Mouse (Mus musculus): ENCODE data around the gene Gm28053. TPM values are rescaled to one million over a fixed set of nuclear protein-coding genes. Genes with fewer than 3 reads are reported as not detected.

Gm28053 gene
- polyA plus RNA-seq, 1 experiment from 2014 or later: 1.3 TPM

DNA sequence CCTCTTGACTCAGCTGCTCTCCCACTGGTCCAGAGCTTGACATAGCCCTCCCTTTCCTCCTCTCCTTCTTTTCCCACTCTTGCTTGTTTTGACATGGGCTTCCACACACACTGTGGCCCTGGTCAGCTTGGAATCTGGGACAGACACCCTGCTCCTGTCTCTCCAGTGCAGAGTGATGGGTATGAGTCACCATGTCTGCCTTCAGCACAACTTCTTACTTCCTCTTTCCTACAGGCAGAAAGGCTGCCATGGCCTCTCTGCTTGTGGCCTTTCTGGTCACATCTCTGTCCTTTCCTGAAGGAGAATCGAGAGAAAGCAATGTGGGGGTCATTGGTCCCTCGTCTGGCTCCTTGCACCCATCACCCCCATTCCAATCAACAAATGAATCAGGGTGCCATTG is 31.3 kb upstream of the Gm28053 start:
- no peaks in the 10 kb centered on the region for H3K27me3 ChIP-seq (ENCODE audit: control insufficient read depth, insufficient read depth, low read length)
- H3K4me2 ChIP-seq: no peak overlapping the region
- H3K4me1 ChIP-seq (ENCODE audit: control insufficient read depth, insufficient read depth, low read length): no peaks in the 10 kb centered on the region
- no peak overlapping the region for H3K27ac ChIP-seq (ENCODE audit: low read depth, low read length)
- ATAC-seq (ENCODE audit: low FRiP score): no peak
- no peak for DNase-seq (ENCODE audit: low spot score, missing footprints)
- no peak overlapping the region for H3K9ac ChIP-seq (ENCODE audit: low read length)
- H3K36me3 ChIP-seq (ENCODE audit: control insufficient read depth, insufficient read depth, low read length): no peaks in the 10 kb centered on the region
- 72% methylated on average over 2 of the region's 2 CpGs for WGBS
- H3K4me3 ChIP-seq (ENCODE audit: low read depth, low read length): no peak overlapping the region
- H3K9me3 ChIP-seq (ENCODE audit: control insufficient read depth, low read length): no peaks in the 10 kb centered on the region

DNA sequence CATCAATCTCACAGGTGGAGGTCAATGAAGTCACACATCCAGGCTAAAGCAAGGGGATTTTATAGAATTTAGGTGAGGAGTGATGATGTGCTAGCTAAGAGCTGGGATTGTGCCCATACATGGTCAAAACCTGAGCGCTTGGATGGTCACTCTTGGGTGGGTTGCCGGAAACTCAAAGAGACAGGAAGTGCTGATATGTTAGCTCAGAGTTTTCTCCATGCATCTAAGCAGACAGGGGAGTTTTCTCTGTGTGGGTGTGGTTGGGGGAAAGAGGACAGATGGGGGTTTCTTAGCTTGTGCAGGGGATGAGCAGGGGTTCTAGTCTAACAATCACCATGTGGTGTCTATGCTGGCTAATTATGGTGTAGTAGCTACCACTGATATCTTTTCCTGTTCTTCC is 29.1 kb upstream of the Gm28053 start:
- 92% methylated on average over 2 of the region's 2 CpGs for WGBS
- H3K27ac ChIP-seq (ENCODE audit: low read depth, low read length): no peak overlapping the region
- no peak for DNase-seq (ENCODE audit: low spot score, missing footprints)
- no peak overlapping the region for H3K4me2 ChIP-seq
- no peaks in the 10 kb centered on the region for H3K27me3 ChIP-seq (ENCODE audit: control insufficient read depth, insufficient read depth, low read length)
- no peak overlapping the region for H3K9ac ChIP-seq (ENCODE audit: low read length)
- ATAC-seq (ENCODE audit: low FRiP score): no peak
- no peak overlapping the region for H3K4me3 ChIP-seq (ENCODE audit: low read depth, low read length)
- H3K4me1 ChIP-seq (ENCODE audit: control insufficient read depth, insufficient read depth, low read length): no peaks in the 10 kb centered on the region
- no peaks in the 10 kb centered on the region for H3K36me3 ChIP-seq (ENCODE audit: control insufficient read depth, insufficient read depth, low read length)
- H3K9me3 ChIP-seq (ENCODE audit: control insufficient read depth, low read length): no peaks in the 10 kb centered on the region

- Histone ChIP-seq H3K4me1 (ENCODE audit: control insufficient read depth, insufficient read depth, low read length) (no peaks in the 10 kb centered on the region), H3K4me2 (no peak overlapping the region), H3K9ac (ENCODE audit: low read length) (no peak overlapping the region), H3K36me3 (ENCODE audit: control insufficient read depth, insufficient read depth, low read length) (no peaks in the 10 kb centered on the region), H3K27ac (ENCODE audit: low read depth, low read length) (no peak overlapping the region), H3K9me3 (ENCODE audit: control insufficient read depth, low read length) (no peaks in the 10 kb centered on the region), H3K4me3 (ENCODE audit: low read depth, low read length) (no peak overlapping the region), H3K27me3 (ENCODE audit: control insufficient read depth, insufficient read depth, low read length) (no peaks in the 10 kb centered on the region)
- 90% methylated on average over 6 of the region's 6 CpGs for WGBS
- DNase-seq (ENCODE audit: low spot score, missing footprints) (no peak), ATAC-seq (ENCODE audit: low FRiP score) (no peak)
Observed at GRCm38 (mm10) chr6:48692962-48693361, 25.4 kb upstream of the Gm28053 start.

DNA sequence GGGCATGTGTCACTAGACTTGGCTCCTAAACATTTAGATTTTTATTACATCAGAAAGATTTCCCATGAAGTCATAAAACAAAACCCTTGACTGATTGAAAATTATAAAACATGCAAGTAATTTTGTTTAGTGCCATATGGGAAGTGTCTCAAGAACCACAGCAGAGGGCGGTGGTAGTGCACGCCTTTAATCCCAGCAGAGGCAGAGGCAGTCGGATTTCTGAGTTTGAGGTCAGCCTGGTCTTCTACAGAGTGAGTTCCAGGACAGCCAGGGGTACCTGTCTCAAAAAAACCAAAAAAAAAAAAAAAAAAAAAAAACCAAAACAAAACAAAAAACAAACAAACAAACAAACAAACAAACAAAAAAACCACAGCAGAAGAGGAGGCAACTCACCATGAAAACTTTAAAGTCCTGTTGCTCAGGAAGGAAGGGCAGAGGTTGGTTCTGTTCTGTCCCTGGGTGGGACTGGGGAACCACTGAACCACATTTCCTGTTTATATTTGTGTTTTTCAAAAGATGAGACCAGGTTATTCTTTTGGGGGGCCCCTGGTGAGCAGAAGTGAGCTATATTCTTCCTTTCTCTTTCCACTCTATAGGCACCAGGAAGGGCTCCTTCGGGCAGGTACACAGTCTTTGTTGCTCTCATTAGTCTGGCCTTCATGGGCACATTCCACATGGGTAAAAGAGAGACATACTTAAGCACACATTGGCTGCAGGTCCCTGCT is 21.4 kb upstream of the Gm28053 start:
- Histone ChIP-seq H3K4me1 (ENCODE audit: control insufficient read depth, insufficient read depth, low read length) (no peaks in the 10 kb centered on the region), H3K4me3 (ENCODE audit: low read depth, low read length) (no peak overlapping the region), H3K9ac (ENCODE audit: low read length) (no peak overlapping the region), H3K27ac (ENCODE audit: low read depth, low read length) (no peak overlapping the region), H3K9me3 (ENCODE audit: control insufficient read depth, low read length) (no peaks in the 10 kb centered on the region), H3K27me3 (ENCODE audit: control insufficient read depth, insufficient read depth, low read length) (no peaks in the 10 kb centered on the region), H3K36me3 (ENCODE audit: control insufficient read depth, insufficient read depth, low read length) (no peaks in the 10 kb centered on the region), H3K4me2 (no peak overlapping the region)
- WGBS: 81% methylated on average over 4 of the region's 4 CpGs
- ATAC-seq (ENCODE audit: low FRiP score) (no peak), DNase-seq (ENCODE audit: low spot score, missing footprints) (no peak)

- no peak for ATAC-seq (ENCODE audit: low FRiP score)
- DNase-seq (ENCODE audit: low spot score, missing footprints): no peak
- WGBS: 73% methylated on average over 1 of the region's 1 CpGs
- Histone ChIP-seq H3K4me1 (ENCODE audit: control insufficient read depth, insufficient read depth, low read length) (no peaks in the 10 kb centered on the region), H3K9ac (ENCODE audit: low read length) (no peak overlapping the region), H3K9me3 (ENCODE audit: control insufficient read depth, low read length) (no peaks in the 10 kb centered on the region), H3K27me3 (ENCODE audit: control insufficient read depth, insufficient read depth, low read length) (no peaks in the 10 kb centered on the region), H3K36me3 (ENCODE audit: control insufficient read depth, insufficient read depth, low read length) (no peaks in the 10 kb centered on the region), H3K27ac (ENCODE audit: low read depth, low read length) (no peak overlapping the region), H3K4me3 (ENCODE audit: low read depth, low read length) (no peak overlapping the region), H3K4me2 (no peak overlapping the region)
Observed at GRCm38 (mm10) chr6:48697555-48697930, 20.9 kb upstream of the Gm28053 start.

GRCm38 (mm10) chr6:48698066-48698856 is 20.1 kb upstream of the Gm28053 start:
- WGBS: 78% methylated on average over 7 of the region's 7 CpGs
- H3K27ac ChIP-seq (ENCODE audit: low read depth, low read length): no peak overlapping the region
- H3K36me3 ChIP-seq (ENCODE audit: control insufficient read depth, insufficient read depth, low read length): no peaks in the 10 kb centered on the region
- no peaks in the 10 kb centered on the region for H3K27me3 ChIP-seq (ENCODE audit: control insufficient read depth, insufficient read depth, low read length)
- DNase-seq (ENCODE audit: low spot score, missing footprints) (no peak), ATAC-seq (ENCODE audit: low FRiP score) (no peak)
- H3K9me3 ChIP-seq (ENCODE audit: control insufficient read depth, low read length): no peaks in the 10 kb centered on the region
- no peak overlapping the region for H3K9ac ChIP-seq (ENCODE audit: low read length)
- H3K4me1 ChIP-seq (ENCODE audit: control insufficient read depth, insufficient read depth, low read length): no peaks in the 10 kb centered on the region
- no peak overlapping the region for H3K4me2 ChIP-seq
- H3K4me3 ChIP-seq (ENCODE audit: low read depth, low read length): no peak overlapping the region

GRCm38 (mm10) chr6:48698888-48699287 is 19.5 kb upstream of the Gm28053 start:
- Histone ChIP-seq H3K9me3 (ENCODE audit: control insufficient read depth, low read length) (no peaks in the 10 kb centered on the region), H3K4me1 (ENCODE audit: control insufficient read depth, insufficient read depth, low read length) (no peaks in the 10 kb centered on the region), H3K4me2 (no peak overlapping the region), H3K27me3 (ENCODE audit: control insufficient read depth, insufficient read depth, low read length) (no peaks in the 10 kb centered on the region), H3K9ac (ENCODE audit: low read length) (no peak overlapping the region), H3K36me3 (ENCODE audit: control insufficient read depth, insufficient read depth, low read length) (no peaks in the 10 kb centered on the region), H3K4me3 (ENCODE audit: low read depth, low read length) (no peak overlapping the region), H3K27ac (ENCODE audit: low read depth, low read length) (no peak overlapping the region)
- DNase-seq (ENCODE audit: low spot score, missing footprints): no peak
- no peak for ATAC-seq (ENCODE audit: low FRiP score)
- 89% methylated on average over 3 of the region's 3 CpGs for WGBS

- Histone ChIP-seq H3K9ac (ENCODE audit: low read length) (no peak overlapping the region), H3K36me3 (ENCODE audit: control insufficient read depth, insufficient read depth, low read length) (no peaks in the 10 kb centered on the region), H3K4me1 (ENCODE audit: control insufficient read depth, insufficient read depth, low read length) (no peaks in the 10 kb centered on the region), H3K9me3 (ENCODE audit: control insufficient read depth, low read length) (no peaks in the 10 kb centered on the region), H3K27ac (ENCODE audit: low read depth, low read length) (no peak overlapping the region), H3K27me3 (ENCODE audit: control insufficient read depth, insufficient read depth, low read length) (no peaks in the 10 kb centered on the region), H3K4me2 (no peak overlapping the region), H3K4me3 (ENCODE audit: low read depth, low read length) (no peak overlapping the region)
- WGBS: 61% methylated on average over 5 of the region's 5 CpGs
- no peak for ATAC-seq (ENCODE audit: low FRiP score)
- no peak for DNase-seq (ENCODE audit: low spot score, missing footprints)
Observed at GRCm38 (mm10) chr6:48700251-48701075, 17.9 kb upstream of the Gm28053 start.

DNA sequence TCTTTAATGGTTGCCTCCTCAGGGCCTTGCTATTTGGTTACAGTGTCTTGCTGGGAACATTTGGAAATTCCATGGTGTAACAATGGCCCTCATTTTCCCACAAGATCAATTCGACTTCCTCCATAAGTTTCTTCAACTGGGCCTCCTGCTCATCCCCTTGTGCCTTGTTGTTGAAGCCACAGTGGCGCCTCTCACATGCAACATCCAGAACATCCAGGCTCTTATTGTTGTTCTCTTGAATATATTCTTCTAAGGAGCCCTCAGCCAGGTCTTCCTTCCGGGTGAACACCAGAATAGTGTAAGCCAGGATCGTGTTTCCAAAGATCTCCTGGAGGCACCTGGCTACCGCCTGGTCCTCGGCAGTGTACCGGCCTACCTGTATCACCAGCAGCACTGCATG is 16.3 kb upstream of the Gm28053 start:
- 88% methylated on average over 7 of the region's 7 CpGs for WGBS
- no peaks in the 10 kb centered on the region for H3K4me1 ChIP-seq (ENCODE audit: control insufficient read depth, insufficient read depth, low read length)
- H3K27ac ChIP-seq (ENCODE audit: low read depth, low read length): no peak overlapping the region
- ATAC-seq (ENCODE audit: low FRiP score): no peak
- no peak overlapping the region for H3K4me3 ChIP-seq (ENCODE audit: low read depth, low read length)
- no peaks in the 10 kb centered on the region for H3K9me3 ChIP-seq (ENCODE audit: control insufficient read depth, low read length)
- no peaks in the 10 kb centered on the region for H3K36me3 ChIP-seq (ENCODE audit: control insufficient read depth, insufficient read depth, low read length)
- no peak overlapping the region for H3K4me2 ChIP-seq
- H3K27me3 ChIP-seq (ENCODE audit: control insufficient read depth, insufficient read depth, low read length): no peaks in the 10 kb centered on the region
- H3K9ac ChIP-seq (ENCODE audit: low read length): no peak overlapping the region
- no peak for DNase-seq (ENCODE audit: low spot score, missing footprints)

Measured in midbrain, embryonic 11.5 days (tissue).